Mouse (Mus musculus) left cerebral cortex, postnatal 10 days (tissue): ENCODE data around the gene Tubb3. TPM values are rescaled to one million over a fixed set of nuclear protein-coding genes. Genes with fewer than 3 reads are reported as not detected.
"Not testable (repeated sequence)": the region's sequence is repeated elsewhere in the genome, so short reads cannot be mapped to it uniquely, and the experiment has no call there.

Source experiments
- DNase-seq, 2 experiments: peaks; one replicate each; pipeline ENCODE4 v3.0.0; 2021 to 2022; ENCODE audit warnings: low spot score in 2 of 2, mixed read lengths in 1 of 2; ENCODE audit errors: extremely low spot score in 1 of 2
- intact Hi-C: fragments of 180-260 bp; cut with DNase I; formaldehyde crosslinking; loops from one replicate; pipeline ENCODE4 v1.15.1; 2025
- total RNA-seq, 2 experiments: library from RNA; stranded (reverse); gene quantifications; 2 replicates each; pipeline ENCODE4 v1.2.3; 2021

Gene Tubb3
- total RNA-seq, 2 experiments from 2014 or later = 1,287 to 1,390 TPM

- peak in 1 of 2 experiments; percentile 75 for DNase-seq
These were observed 1.1 kb upstream of the Tubb3 start for GRCm38 (mm10) chr8:123410049-123410587.

GRCm38 (mm10) chr8:123410788-123411187 lies 436 bp upstream of the Tubb3 start:
- no peak for DNase-seq
- intact Hi-C loops = no loop called here

More at GRCm38 (mm10) chr8:123410049-123410587, 1.1 kb upstream of the Tubb3 start:
- intact Hi-C loops = no loop called here

- DNase-seq = peak in 1 of 2 experiments; percentile 63
- intact Hi-C loops = no loop called here
These were observed 630 bp downstream of the Tubb3 start for GRCm38 (mm10) chr8:123411781-123412327.

GRCm38 (mm10) chr8:123412560-123413170 lies 1.4 kb downstream of the Tubb3 start:
- DNase-seq = peak; percentile 69 to 86
- intact Hi-C loops = no loop called here

GRCm38 (mm10) chr8:123414255-123414654 lies 3.0 kb downstream of the Tubb3 start:
- DNase-seq = no peak
- intact Hi-C loops = no loop called here

GRCm38 (mm10) chr8:123414997-123415696 lies 3.9 kb downstream of the Tubb3 start:
- DNase-seq, intact Hi-C loops: not testable (repeated sequence)

- DNase-seq = no peak
- intact Hi-C loops = no loop called here
These were observed 5.0 kb downstream of the Tubb3 start for GRCm38 (mm10) chr8:123415967-123416943.

GRCm38 (mm10) chr8:123416944-123417555 lies 5.8 kb downstream of the Tubb3 start:
- intact Hi-C loops = no loop called here

GRCm38 (mm10) chr8:123419711-123420110 lies 8.5 kb downstream of the Tubb3 start:
- DNase-seq = no peak
- intact Hi-C loops = no loop called here

More at GRCm38 (mm10) chr8:123416944-123417555, 5.8 kb downstream of the Tubb3 start:
- no peak for DNase-seq

GRCm38 (mm10) chr8:123420525-123421281 lies 9.5 kb downstream of the Tubb3 start:
- intact Hi-C loops = no loop called here
- DNase-seq = no peak

GRCm38 (mm10) chr8:123421325-123421724 lies 10.1 kb downstream of the Tubb3 start:
- intact Hi-C loops = no loop called here
- DNase-seq = no peak

- DNase-seq = peak; percentile 73 to 81
- intact Hi-C loops = no loop called here
These were observed 11.0 kb downstream of the Tubb3 start for GRCm38 (mm10) chr8:123422056-123422780.

GRCm38 (mm10) chr8:123422781-123423159 lies 11.5 kb downstream of the Tubb3 start:
- intact Hi-C loops = no loop called here
- no peak for DNase-seq

- DNase-seq = no peak
- intact Hi-C loops = no loop called here
These were observed 12.2 kb downstream of the Tubb3 start, which contains the start of gene Def8 for GRCm38 (mm10) chr8:123423441-123423840. TSS of gene Def8 (plus strand) at chr8:123423527.

- intact Hi-C loops = no loop called here
- DNase-seq = no peak
These were observed 15.6 kb downstream of the Tubb3 start for GRCm38 (mm10) chr8:123426511-123427509.
